Mouse (Mus musculus) gastrocnemius, adult 18-20 months (tissue): ENCODE results near the gene Haus7. TPM values are rescaled to one million over a fixed set of nuclear protein-coding genes. Genes with fewer than 3 reads are reported as not detected.

ENCODE experiments used
- DNase-seq: peaks from one replicate; pipeline ENCODE4 v3.0.0; 2021; ENCODE audit warnings: low spot score
- long read RNA-seq, 2 experiments: library from polyadenylated mRNA; stranded (forward); transcript quantifications; one replicate each; pipeline ENCODE4 v2.0.0; 2021
- total RNA-seq, 2 experiments: library from RNA; stranded (reverse); gene quantifications; 2 replicates each; pipeline ENCODE4 v1.2.3; 2021

Gene Haus7
- 10 to 100 TPM in 1 of 2 experiments, 1 to 10 TPM in 1; 9.7 to 12.3 TPM for total RNA-seq
- long read RNA-seq, experiment 1, transcript Haus7-202 (7 exons, 1,032 nt): major isoform, 9 of 13 reads
- long read RNA-seq, experiment 1, partial matches to known transcripts: 0 of 13 reads
- long read RNA-seq, experiment 1, other reads (novel, unspliced or antisense): 2 of 13 reads
- long read RNA-seq, experiment 2, transcript Haus7-201 (10 exons, 1,380 nt): major isoform, 8 of 17 reads
- long read RNA-seq, experiment 2, transcript Haus7-202 (7 exons, 1,032 nt): minor isoform, 7 of 17 reads
- long read RNA-seq, experiment 2, partial matches to known transcripts: 0 of 17 reads
- long read RNA-seq, experiment 2, other reads (novel, unspliced or antisense): 2 of 17 reads

DNA sequence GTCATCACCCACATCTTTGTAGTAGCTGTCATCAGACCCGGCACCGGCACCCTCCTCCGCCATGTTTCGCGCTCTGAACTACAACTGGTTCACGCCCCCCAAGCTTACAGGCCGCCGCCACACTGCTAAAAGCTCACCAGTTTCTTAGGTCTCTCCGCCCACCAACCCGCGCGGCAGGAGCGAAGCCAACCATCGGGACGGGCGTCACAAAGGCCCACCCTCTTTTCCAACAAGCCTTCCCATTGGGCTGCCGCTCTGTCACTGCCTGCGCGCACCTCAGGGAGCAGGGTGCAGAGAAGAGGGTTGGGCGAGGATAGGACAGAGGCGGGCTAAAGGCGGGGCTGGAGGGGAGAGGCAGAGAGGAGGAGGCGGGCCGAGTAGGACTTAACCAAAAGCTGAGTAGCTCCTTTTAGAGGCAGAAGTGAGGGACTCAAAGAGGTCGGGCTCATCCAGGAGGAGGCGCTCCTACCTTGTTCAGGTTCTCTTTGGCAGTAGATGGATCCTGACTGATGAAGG, at the start of gene Haus7:
Haus7 (minus strand) TSS at position 168 of the 516 bp plus-strand sequence.
- peak; percentile 94 for DNase-seq

DNA sequence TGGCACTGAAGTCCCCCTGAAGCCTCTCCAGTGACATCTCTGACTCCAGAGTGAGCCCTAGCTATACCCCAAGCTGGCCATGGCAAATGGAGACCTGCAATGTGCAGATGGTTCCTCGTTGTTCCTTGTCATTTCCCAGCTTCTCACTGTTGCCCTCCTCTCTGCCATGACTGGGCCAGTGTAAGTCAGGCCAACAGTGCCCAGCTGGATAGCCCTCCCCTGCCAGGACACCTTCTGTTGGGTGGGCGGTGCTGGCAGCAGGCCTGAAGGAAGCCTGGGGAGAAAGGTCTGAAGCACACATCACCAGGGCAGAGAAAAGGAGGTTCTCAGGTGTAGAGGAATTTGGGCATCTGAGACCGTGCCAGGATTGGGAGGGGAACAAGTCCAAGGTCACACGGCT, 47.7 kb upstream of the Haus7 start:
- no peak for DNase-seq

DNA sequence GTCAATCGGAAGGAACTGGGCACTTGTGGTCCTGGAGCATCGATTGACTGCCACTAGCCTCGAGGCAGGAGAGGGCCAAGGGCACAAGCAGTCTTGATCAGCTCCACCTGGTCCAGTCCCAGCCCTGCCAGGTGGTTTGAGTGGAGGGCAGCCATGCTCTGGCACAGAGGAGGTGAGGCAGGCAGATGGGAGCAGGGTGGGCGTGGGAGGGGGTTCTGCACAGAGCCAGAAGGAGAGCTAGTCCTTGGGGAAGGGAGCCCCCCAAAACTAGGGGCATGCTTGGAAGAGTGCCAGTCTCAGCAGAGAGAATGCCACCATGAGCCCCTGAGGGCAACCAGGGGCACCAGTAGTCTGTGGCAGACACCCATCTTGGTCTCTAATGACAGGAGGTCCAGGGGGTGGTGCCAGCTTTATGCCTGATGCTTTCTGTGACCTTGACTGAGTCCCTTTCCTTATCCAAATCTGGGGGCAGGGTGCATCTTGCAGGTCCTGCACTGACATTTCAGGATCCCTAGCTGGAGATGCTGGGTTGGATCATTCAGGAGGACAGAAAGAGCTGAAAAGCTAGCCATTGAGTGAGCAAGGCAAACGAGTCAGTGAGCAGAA, 46.4 kb upstream of the Haus7 start:
- DNase-seq: no peak

DNA sequence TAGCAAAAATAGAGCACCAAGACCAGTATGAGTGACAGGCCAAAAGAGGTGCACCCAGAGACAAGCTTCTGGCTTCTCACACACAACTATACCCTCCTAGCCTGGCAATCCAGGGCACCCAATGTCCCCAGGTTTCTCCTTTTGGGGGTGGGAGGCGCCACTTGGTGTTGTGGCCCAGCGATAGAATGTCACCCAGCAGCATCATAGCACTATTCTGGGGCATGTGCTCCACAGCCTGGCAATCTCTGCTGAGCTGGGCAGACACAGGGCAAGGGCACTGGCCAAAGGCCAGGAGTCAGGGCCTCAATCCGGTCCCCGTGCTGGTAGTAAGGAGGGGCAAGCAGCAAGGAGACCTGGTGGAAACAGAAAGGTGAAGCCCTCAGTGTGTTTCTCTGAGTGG, 37.9 kb upstream of the Haus7 start:
- DNase-seq: peak; percentile 70

DNA sequence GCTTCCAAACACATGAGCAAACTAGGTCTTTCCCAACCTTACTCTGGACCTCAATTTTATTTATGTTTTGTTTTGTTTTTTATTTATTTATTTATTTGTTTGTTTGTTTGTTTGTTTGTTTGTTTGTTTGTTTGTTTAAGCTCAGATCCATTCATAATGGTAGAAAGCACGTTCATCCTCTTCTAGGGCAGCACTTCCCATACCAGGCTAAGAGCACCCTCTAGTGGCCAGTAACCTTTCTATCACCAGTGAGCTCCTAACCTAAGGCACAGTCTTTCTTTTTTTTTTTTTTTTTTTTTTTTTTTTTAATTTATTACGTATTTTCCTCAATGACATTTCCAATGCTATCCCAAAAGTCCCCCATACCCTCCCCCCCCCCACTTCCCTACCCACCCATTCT, 34.7 kb upstream of the Haus7 start:
- DNase-seq: peak; percentile 65

DNA sequence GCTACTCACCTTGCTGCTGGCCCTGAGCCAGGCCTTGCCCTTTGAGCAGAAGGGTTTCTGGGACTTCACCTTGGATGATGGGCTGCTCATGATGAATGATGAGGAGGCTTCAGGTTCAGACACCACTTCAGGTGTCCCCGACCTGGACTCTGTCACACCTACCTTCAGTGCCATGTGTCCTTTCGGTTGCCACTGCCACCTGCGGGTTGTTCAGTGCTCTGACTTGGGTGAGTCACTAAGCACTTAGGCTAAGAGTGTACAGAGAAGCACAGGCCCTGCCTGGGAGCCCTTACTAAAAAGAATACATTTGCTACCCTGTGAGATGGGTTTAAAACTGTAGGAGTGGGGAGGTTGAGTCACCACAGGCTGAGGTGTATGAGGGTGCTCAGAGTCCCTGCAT, 32.0 kb upstream of the Haus7 start:
- no peak for DNase-seq

DNA sequence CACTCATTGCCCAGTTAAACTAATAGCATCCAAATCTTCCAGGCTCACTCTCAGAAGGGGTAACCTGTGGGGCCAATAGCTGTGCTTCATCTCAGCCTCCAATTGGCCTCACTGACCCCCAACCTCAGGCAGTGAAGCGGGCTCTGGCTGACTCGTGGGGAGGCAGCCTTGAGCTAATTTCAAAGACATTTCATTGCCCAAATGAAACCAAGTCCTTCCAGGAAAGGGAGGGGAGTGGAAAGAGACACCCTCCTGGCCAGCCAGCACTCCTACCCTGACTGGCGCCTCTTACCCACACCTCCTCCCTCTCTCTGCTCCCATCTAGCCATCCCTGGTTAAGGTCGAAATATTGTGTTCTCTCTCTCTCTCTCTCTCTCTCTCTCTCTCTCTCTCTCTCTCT, 31.3 kb upstream of the Haus7 start:
- DNase-seq: no peak

DNA sequence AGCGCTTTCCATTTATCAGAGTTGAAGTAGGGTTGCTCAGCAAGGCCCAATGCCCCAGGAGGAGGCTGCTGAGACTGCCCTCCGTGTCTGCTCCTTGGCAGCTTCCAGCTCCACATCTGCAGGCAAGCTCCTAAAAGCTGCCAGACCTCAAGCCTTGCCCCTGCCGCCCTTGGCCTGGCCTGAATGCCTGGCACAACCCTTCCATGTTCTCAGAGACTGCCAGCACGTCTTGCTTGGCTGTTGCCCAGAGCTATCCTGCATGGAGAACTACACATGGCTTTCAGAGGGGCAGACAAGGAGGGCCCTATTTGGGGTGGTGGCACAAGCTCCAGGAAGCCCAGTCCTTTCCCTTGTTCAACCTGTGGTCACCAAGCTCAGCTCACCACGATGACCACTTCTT, 28.1 kb upstream of the Haus7 start:
- peak; percentile 59 for DNase-seq

DNA sequence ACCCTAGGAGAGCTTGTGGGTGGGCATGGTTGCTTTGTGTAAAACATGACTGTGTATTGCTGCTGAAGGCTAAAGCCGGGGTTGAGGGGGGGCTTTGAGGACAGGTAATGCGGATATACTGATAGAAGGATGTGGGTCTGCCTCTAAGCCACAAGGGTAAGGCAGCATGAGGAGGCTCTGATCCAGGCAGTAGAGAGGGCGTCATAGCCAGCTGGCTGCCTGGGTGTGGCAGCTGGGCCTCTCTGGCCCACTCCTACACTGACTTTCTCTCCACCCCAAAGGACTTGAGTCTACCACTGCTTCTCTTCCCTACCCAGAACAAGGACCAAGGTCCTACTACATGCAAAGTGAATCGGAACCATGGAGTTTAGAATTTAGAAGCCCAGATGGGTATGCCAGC, 26.0 kb upstream of the Haus7 start:
- no peak for DNase-seq

DNA sequence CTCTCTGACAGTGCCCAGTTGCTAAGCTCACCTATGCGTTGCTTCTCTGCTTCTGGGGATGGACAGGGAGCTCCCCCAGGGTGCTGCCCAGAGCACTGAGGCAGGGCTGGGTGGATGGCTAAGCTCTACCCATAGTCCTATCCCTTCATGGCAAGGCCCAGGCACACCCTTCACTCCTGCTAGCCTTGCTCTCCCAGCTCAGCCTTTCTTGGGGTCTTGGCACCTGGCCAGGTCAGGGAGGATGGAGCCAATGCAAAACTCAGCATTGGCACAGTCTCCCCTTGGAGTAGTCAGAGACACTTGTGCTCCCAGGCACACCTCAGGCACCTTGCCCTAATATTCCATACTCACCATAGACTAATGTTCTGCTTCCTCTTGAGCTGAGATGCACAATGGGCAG, 25.2 kb upstream of the Haus7 start:
- no peak for DNase-seq

DNA sequence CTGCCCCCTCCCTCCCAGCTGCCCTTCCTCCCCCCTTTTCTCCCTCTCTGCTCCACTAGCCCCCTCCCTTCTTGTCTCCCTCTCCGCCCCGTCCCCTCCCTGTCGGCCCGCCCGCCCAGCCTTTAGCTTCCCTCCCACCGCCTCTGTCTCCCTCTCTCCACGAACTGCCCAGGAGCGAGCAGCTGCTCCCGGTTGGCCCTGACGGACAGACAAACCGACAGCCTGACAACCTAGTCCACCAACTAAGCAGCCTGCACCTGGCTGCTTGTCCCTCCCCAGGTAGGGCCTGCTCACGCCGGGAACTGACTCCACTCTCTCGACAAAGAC, 24.6 kb upstream of the Haus7 start, which contains the start of gene Bgn:
Bgn (plus strand) TSS at position 119 of the 327 bp plus-strand sequence.
- DNase-seq: no peak

DNA sequence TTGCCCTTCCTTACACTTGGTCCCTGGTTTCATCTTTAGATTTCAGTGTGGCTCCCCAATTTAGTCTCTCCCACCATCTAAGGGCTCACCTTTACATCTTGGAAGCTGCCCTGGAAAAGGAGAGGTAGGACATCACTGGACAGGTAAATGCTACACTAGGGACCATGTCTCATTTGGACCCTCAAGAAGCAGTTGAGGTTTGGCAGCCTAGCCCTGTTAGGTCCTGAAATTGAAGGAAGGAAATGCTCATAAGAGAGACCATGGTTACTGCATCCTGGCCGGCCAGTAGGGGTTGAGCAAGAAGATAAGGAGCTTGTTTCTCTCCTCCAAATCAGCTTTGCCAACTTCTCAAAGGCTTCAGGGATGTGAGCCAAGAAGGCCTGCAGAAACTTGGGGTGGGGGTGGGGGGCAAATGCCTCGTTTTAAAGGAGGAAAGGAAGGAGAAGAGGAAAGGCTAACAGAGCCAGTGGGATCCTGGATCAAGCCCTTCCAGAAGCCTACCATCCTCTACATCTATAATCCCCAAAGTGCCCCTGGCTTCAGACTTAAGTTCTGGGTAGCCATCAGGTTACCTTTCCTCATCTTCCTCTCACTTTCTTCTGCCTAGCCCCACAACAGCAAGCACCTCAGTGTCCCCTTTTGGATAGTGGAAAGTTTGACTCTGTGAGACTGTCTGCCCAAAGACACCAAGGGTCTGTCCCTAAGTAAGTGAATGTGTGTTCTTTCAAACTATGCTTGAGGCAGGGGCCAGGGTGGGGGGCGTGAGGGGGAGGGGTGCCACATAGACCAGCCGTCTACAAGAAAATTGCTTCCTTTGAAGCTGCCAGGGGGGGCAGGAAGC, 24.0 kb upstream of the Haus7 start:
- DNase-seq: no peak

DNA sequence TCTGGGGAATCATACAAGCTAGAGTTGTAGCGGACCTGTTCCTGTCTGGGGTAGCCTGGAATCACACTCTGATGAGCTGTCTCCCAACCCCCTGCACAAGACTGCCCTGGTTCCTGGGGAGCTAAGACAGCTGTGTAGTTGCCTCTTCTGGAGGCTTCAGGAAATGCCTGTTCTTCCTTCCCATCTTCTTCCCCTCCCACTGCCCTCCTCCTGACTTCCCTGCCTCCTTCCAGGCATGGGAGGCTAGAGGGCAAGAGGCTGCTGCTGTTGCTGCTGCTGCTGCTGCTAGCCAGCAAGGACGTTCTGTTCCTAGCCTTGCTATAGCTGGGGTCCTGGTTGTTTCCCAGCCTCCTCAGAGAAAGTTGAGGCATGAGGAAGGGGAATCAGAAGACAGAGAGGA, 21.5 kb upstream of the Haus7 start:
- no peak for DNase-seq

DNA sequence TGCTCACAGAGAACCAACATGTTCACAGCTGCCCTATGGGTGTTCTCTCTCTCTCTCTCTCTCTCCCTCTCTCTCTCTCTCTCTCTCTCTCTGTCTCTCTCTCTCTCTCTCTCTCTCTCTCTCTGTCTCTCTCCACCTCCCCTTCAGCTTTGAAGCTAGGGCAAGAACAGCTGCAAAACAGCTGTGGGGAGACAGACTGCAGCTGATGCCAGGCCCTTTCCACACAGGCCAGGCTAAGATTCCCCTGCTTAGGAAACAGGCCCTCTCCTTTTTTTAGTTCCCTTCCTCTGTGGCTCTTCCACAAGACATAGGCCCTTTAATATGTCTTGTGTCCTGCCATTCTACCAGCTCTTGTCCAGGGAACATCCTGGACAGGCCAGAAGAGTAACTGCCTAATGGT, 20.8 kb upstream of the Haus7 start:
- DNase-seq: no peak

DNA sequence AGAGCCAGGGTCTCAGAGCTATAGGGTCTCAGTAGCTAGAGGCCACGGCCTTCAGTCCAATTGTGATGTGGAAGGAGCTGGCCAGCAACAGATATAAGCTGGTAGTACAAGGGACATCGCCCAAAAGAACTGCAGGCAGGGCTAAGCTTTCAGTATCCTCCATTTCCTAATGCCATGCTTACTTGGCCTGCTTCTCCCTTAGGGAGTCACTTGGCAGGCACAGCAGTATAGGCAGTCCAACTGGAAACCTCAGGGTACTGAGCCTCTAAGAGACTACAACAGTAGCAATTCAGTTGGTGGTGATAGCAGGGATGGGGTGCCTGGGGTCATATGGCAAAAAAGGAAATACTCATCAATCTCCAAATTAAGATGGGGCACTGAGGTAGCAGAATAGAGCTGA, 18.7 kb upstream of the Haus7 start:
- no peak for DNase-seq

DNA sequence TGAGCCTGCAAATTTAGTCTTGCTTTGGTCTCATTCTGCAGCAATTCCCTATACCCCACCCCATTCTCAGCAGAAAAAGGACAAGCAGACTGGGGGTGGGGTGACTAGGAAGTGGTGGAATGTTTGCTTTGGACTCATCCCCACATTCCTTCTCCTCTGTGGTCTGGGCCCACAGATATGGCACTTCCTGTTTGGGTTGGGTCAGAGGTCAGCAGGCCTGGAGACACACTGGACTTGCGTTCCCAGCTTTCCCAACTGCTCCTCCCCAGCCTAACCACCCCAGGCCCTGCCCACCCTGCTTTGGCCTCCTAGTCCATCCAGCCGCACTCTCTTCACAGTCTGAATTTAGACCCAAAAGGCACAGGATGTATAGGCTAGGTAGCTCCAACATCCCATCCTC, 17.8 kb upstream of the Haus7 start:
- peak; percentile 24 for DNase-seq

DNA sequence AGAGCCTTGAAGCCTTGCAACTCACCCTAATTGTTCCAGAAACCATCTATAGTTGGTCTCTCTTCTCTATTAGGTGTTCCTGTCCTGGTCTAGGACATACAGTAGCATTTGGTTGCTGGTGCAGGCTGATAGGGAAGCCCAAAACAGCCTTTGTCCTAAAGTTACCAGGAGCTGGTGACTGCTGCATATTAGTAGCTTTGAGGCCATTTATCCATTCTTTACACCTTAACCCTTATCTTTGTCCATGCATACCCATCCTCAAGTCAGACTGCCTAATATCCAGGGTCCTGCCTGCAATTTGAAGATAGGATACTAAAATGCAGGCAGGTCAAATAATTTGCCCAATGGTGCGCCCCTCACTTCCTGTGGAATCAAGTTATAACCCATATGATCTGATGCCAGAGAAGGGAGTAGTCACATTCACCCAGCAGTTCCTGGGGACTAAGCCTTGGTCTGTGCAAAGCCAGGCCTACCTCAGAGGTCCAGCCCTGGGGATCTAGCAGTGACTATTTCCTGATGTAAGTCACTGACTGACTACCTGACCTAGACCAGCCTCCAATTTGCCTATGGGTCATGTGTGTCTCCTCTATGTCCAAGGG, 16.9 kb upstream of the Haus7 start:
- DNase-seq: no peak

DNA sequence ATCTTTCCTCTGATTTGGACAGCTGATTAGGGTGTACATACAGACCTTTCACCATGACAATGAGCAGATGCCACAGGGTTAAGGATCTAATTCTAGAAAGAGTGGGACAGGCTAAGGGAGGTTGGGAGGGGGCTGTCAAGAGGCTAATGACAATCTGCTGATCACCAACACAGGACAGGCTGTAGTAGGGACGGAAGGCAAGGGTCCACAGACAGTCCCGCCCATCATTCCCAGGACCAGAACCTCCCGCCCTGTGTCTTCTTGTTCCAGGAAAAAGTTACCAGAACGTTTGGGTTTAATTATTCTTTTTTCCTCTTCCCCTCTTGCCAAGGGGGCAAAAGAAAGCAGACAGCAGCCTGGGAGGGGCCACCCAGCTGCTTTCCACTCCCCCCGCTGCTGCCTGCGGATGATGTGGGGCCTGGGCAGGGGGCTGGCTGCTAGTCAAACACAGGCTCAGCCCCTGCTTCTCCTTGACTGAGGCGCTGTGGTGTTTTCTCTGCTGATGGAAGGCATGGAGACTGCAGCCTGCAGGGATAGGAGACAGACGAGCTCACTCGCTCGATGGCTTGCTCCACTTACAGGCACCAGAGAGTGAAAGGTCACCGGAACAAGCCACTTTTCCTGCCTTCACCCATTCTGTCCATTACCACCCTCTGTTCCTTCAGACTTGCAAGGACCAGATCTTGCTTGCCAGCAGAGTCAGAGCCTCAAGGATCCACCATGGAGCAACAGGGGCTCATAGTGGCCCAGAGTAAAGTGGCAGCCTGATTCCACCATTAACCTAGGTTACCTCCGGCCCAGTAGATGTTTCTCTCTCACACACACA, 15.7 kb upstream of the Haus7 start:
- DNase-seq: no peak

DNA sequence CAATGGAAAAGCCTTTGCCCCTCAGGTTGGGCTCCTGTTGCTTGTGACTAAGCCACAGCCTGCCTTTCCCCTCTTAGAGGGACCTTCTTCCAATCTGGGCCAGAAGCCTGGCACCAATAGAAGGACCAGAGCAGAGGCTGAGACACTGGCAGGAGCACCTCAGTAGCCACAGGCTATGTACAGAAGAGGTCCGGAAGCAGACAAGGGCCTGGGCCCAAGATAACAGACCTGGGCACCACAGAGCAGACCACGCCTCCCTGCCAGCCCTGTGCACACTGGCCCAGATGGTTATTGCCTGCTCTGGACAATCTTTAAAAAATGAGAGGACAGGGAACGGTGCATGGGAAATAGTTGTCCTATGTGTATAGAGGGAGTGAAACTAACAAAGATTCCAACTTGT, 12.9 kb upstream of the Haus7 start:
- no peak for DNase-seq

DNA sequence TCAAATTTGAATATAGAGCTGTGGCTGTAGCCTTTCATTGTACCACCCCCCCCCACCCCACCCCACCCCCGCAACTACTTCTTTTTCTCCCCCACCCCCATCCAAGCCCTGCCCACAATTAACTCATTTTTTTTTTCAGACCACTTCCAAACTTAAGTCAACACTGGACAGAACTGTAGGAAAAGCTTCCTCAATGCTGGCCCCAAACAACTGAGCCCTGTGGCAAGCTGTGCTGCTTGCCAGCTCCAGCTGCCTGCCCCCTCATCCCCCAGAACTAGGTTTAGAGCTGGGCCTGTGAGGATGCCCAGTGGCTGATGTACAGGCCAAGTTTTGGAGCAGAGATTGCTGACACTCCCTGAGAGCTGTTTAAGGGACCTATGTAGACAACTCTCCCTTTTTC, 9.9 kb upstream of the Haus7 start:
- DNase-seq: no peak

DNA sequence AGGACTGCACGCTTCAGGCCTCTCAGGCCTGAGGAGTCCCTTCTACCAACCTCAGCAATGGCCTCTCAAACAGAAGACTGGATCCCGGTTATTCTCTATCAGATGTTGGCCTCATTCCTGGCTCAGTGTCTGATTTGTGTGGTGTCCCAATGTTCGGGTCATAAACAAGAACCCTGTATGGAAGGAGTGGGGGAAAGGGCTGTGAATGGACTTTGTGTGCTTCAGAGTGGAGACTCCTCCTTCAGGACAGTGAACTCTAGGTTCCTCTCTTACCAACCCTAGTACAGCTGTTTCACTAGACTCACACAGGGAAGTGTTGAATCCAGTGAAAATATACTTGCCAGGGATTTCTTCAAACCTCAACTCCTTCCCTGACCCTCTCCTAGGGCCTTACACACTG, 9.5 kb upstream of the Haus7 start:
- DNase-seq: no peak
